Mouse (Mus musculus) intestine, postnatal 0 days (tissue): Measurements from ENCODE around the gene Oaf. TPM values are rescaled to one million over a fixed set of nuclear protein-coding genes. Genes with fewer than 3 reads are reported as not detected.

Experiments
- ATAC-seq: fragments of 200-750 bp; cut with Nextera tagmentation; 2 replicates; pipeline ENCODE4 v1.8.0; 2017; ENCODE audit warnings: mild to moderate bottlenecking, moderate TSS enrichment, moderate library complexity
- H3K27ac ChIP-seq: fragments of 300-500 bp; sonication (generic); 2 replicates; pipeline ENCODE4 v1.5.1; 2014; ENCODE audit warnings: mild to moderate bottlenecking, low read depth, low read length, moderate library complexity
- H3K27me3 ChIP-seq: fragments of 300-500 bp; sonication (generic); replicated peaks from 2 replicates; pipeline ENCODE4 v1.6.1; 2014; ENCODE audit warnings: low read length, mixed read lengths; ENCODE audit not compliant: control insufficient read depth, insufficient read depth
- H3K36me3 ChIP-seq: fragments of 300-500 bp; sonication (generic); 2 replicates; pipeline ENCODE4 v1.6.1; 2014; ENCODE audit warnings: mild to moderate bottlenecking, moderate library complexity; ENCODE audit not compliant: control insufficient read depth, insufficient read depth
- H3K4me1 ChIP-seq: fragments of 300-500 bp; sonication (generic); replicated peaks from 2 replicates; pipeline ENCODE4 v1.6.1; 2014; ENCODE audit warnings: antibody characterized with exemption, low read length, mixed read lengths; ENCODE audit not compliant: control insufficient read depth, insufficient read depth
- H3K4me2 ChIP-seq: fragments of 300-500 bp; sonication (generic); replicated peaks from 2 replicates; pipeline ENCODE4 v1.6.1; 2014; ENCODE audit warnings: low read depth, mild to moderate bottlenecking, moderate library complexity
- H3K4me3 ChIP-seq: fragments of 300-500 bp; sonication (generic); 2 replicates; pipeline ENCODE4 v1.5.1; 2014; ENCODE audit warnings: low read depth, low read length
- H3K9ac ChIP-seq: fragments of 300-500 bp; sonication (generic); 2 replicates; pipeline ENCODE4 v1.6.1; 2014; ENCODE audit warnings: mild to moderate bottlenecking, low read depth, low read length
- H3K9me3 ChIP-seq: fragments of 300-500 bp; sonication (generic); 2 replicates; pipeline ENCODE4 v1.6.1; 2016; ENCODE audit warnings: mixed run types; ENCODE audit not compliant: control insufficient read depth
- CTCF ChIP-seq: sonication (generic); IDR thresholded peaks from 2 replicates; pipeline ENCODE4 v1.5.1; 2016; ENCODE audit warnings: low read depth, mild to moderate bottlenecking, control low read depth, antibody characterized with exemption, moderate library complexity
- WGBS: fragments of 180-500 bp; shearing (Covaris S2); extraction: QIAGEN DNeasy Blood & Tissue Kit; methylation state at CpG from one replicate; pipeline ENCODE4 v1.1.7; 2014; 5-methylcytosine and 5-hydroxymethylcytosine counted together
- polyA plus RNA-seq: library from polyadenylated mRNA; unstranded; fragments of >200 nt; fragmentation: Nextera tagmentation; extraction: Ambion mirVana; gene quantifications from 2 replicates; pipeline ENCODE4 v1.2.1, GENCODE M21; 2015

Gene Oaf
- polyA plus RNA-seq, 1 experiment from 2014 or later: 39.7 TPM

- Histone ChIP-seq H3K27me3 (no peaks in the 10 kb centered on the region), H3K9ac (no peak overlapping the region), H3K4me1 (no peaks in the 10 kb centered on the region), H3K27ac (no peak overlapping the region), H3K9me3 (no peaks in the 10 kb centered on the region), H3K4me2 (no peak overlapping the region), H3K4me3 (no peak overlapping the region), H3K36me3 (no peaks in the 10 kb centered on the region)
- no peak for ATAC-seq
- no peak for TF ChIP-seq CTCF
- WGBS: 73% methylated on average over 2 of the region's 2 CpGs
These were observed 12.1 kb upstream of the Oaf start for GRCm38 (mm10) chr9:43251786-43252185.

GRCm38 (mm10) chr9:43246738-43247180, 7.0 kb upstream of the Oaf start:
- Histone ChIP-seq H3K9ac (no peak overlapping the region), H3K9me3 (no peaks in the 10 kb centered on the region), H3K36me3 (no peaks in the 10 kb centered on the region), H3K27me3 (no peaks in the 10 kb centered on the region), H3K4me1 (no peaks in the 10 kb centered on the region), H3K4me3 (no peak overlapping the region), H3K4me2 (peak overlapping the region; percentile 21), H3K27ac (no peak overlapping the region)
- no peak for ATAC-seq
- 29% methylated on average over 10 of the region's 10 CpGs for WGBS
- TF ChIP-seq CTCF: no peak

GRCm38 (mm10) chr9:43245801-43246570, 6.3 kb upstream of the Oaf start:
- no peak for ATAC-seq
- no peaks in the 10 kb centered on the region for H3K9me3 ChIP-seq
- no peak for TF ChIP-seq CTCF
- no peak overlapping the region for H3K9ac ChIP-seq
- H3K4me3 ChIP-seq: no peak overlapping the region
- H3K27me3 ChIP-seq: no peaks in the 10 kb centered on the region
- H3K4me2 ChIP-seq: no peak overlapping the region
- WGBS: 84% methylated on average over 7 of the region's 7 CpGs
- no peaks in the 10 kb centered on the region for H3K36me3 ChIP-seq
- no peak overlapping the region for H3K27ac ChIP-seq
- H3K4me1 ChIP-seq: no peaks in the 10 kb centered on the region

GRCm38 (mm10) chr9:43242432-43242831, 2.7 kb upstream of the Oaf start:
- Histone ChIP-seq H3K27ac (no peak overlapping the region), H3K27me3 (no peaks in the 10 kb centered on the region), H3K4me1 (0 out of 2 replicates have a peak, but pooled peaks cover 11% of the 10 kb centered on the region), H3K36me3 (no peaks in the 10 kb centered on the region), H3K4me3 (no peak overlapping the region), H3K9me3 (no peaks in the 10 kb centered on the region), H3K9ac (no peak overlapping the region), H3K4me2 (no peak overlapping the region)
- TF ChIP-seq CTCF: no peak
- WGBS: 76% methylated on average over 5 of the region's 5 CpGs
- no peak for ATAC-seq

GRCm38 (mm10) chr9:43241970-43242369, 2.3 kb upstream of the Oaf start:
- H3K27ac ChIP-seq: no peak overlapping the region
- H3K9ac ChIP-seq: no peak overlapping the region
- WGBS: 80% methylated on average over 8 of the region's 8 CpGs
- no peaks in the 10 kb centered on the region for H3K36me3 ChIP-seq
- H3K4me2 ChIP-seq: no peak overlapping the region
- H3K27me3 ChIP-seq: no peaks in the 10 kb centered on the region
- H3K4me1 ChIP-seq: 0 out of 2 replicates have a peak, but pooled peaks cover 15% of the 10 kb centered on the region
- no peak overlapping the region for H3K4me3 ChIP-seq
- no peaks in the 10 kb centered on the region for H3K9me3 ChIP-seq
- ATAC-seq: no peak
- no peak for TF ChIP-seq CTCF

- WGBS: 69% methylated on average over 4 of the region's 4 CpGs
- Histone ChIP-seq H3K27me3 (no peaks in the 10 kb centered on the region), H3K4me2 (no peak overlapping the region), H3K9me3 (no peaks in the 10 kb centered on the region), H3K27ac (no peak overlapping the region), H3K9ac (no peak overlapping the region), H3K4me1 (0 out of 2 replicates have a peak, but pooled peaks cover 17% of the 10 kb centered on the region), H3K4me3 (no peak overlapping the region), H3K36me3 (no peaks in the 10 kb centered on the region)
- ATAC-seq: no peak
- TF ChIP-seq CTCF: no peak
These were observed 1.6 kb upstream of the Oaf start for GRCm38 (mm10) chr9:43241291-43241690.
